Comparison of ENCODE assay signal across 12 mouse cellular contexts in the genomic region with DNA sequence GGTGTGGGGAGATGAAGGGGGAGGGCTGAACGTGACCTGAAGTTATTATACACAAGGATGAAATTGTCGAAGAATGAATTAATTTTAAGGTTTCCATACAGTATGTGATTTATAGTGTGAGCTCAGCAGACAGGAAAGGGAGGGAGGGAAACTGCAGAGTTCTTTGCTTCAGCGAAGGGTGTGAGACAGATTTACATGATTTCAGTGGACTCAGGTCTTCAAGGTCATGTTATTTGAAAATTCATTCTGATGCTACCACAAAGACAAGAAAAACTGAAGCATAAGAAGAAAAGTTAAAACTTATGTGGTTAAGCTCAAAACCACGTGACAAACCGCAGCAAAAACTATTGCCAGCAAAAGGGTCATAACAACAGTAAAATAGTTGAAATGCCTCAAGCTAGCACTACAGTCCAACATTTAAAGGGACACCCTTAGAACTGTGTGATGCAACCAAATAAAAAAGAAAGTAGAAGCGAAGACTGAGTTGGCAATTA. TPM values are rescaled to one million over a fixed set of nuclear protein-coding genes. Genes with fewer than 3 reads are reported as not detected.
A peak's percentile ranks its signal among the peaks of the same experiment; 100 is the strongest.
DNase-seq lines count a peak whose midpoint lies in the region; ATAC-seq and TF ChIP-seq lines count a peak whose summit lies in the region.
"Had no signal": no experiment of that assay in that cellular context is flagged by ENCODE, and none has a peak within 500 bp of the region (broad histone marks: within the 10 kb centered on the region; RNA-seq: fewer than 3 reads in every experiment).

No protein-coding gene starts in this region.

- no peaks in the 10 kb centered on the region for H3K9me3 ChIP-seq in midbrain, embryonic 12.5 days
- H3K9me3 ChIP-seq: lung, embryonic 15.5 days had no signal

- TF ChIP-seq EP300 in heart, adult 2 months (IDR thresholded peaks at IDR 0.05; ENCODE audit: insufficient read depth, low read depth, low read length) = no peak

- H3K4me1 ChIP-seq in midbrain, embryonic 12.5 days = peaks cover 33% of the 10 kb centered on the region
- H3K4me1 ChIP-seq in heart, adult 2 months (ENCODE audit: control insufficient read depth, insufficient read depth, low read length) = no peaks in the 10 kb centered on the region
- H3K4me1 ChIP-seq: lung, embryonic 15.5 days had no signal

- H3K79me2 ChIP-seq in heart, adult 2 months (replicated peaks; ENCODE audit: control insufficient read depth, insufficient read depth, low read length) = no peaks in the 10 kb centered on the region

- intact Hi-C loops in heart, adult 2 months (cut with DNase I) = no loop called here

- ATAC-seq in activated CD4-positive, CD25-positive, alpha-beta regulatory T cell, adult 4 months = peak; percentile 12
- no peak for ATAC-seq in midbrain, embryonic 12.5 days (ENCODE audit: low FRiP score, low read depth)

- TF ChIP-seq CTCF in heart, adult 2 months (IDR thresholded peaks at IDR 0.05) = no peak

- DNase-seq in kidney, adult 9 months = peak; percentile 13
- no peak for DNase-seq in kidney, postnatal 36 days
- DNase-seq in CD4-positive helper T cell, adult 2 months (ENCODE audit: low read depth, low spot score) = peak; percentile 43
- DNase-seq in yolk sac, embryonic 10.5 days (ENCODE audit: low spot score) = no peak
- DNase-seq in urinary bladder, postnatal 36 days (ENCODE audit: low spot score in 2 of 2) = no peak
- no peak for DNase-seq in heart, adult 2 months
- DNase-seq: adrenal gland, postnatal 10 days; cerebellum, adult 8-10 months; thymus, adult 18-20 months had no signal

- no peaks in the 10 kb centered on the region for H3K27me3 ChIP-seq in midbrain, embryonic 12.5 days
- H3K27me3 ChIP-seq in heart, adult 2 months (ENCODE audit: control insufficient read depth, insufficient read depth, low read length) = no peaks in the 10 kb centered on the region
- H3K27me3 ChIP-seq: lung, embryonic 15.5 days had no signal

- H3K4me2 ChIP-seq in midbrain, embryonic 12.5 days (replicated peaks) = peak overlapping the region; percentile 25; the same call in 1 of the 2 replicates
- H3K4me2 ChIP-seq: lung, embryonic 15.5 days had no signal

- H3K36me3 ChIP-seq in midbrain, embryonic 12.5 days = no peaks in the 10 kb centered on the region
- no peaks in the 10 kb centered on the region for H3K36me3 ChIP-seq in heart, adult 2 months (ENCODE audit: control insufficient read depth, insufficient read depth, low read length)
- H3K36me3 ChIP-seq: lung, embryonic 15.5 days had no signal

- 50% methylated on average over 6 of the region's 6 CpGs for WGBS in midbrain, embryonic 12.5 days
- WGBS in heart, adult 2 months = 70% methylated on average over 6 of the region's 6 CpGs

- peak overlapping the region; percentile 75 for H3K27ac ChIP-seq in midbrain, embryonic 12.5 days (replicated peaks)
- H3K27ac ChIP-seq in heart, adult 2 months = no peak overlapping the region
- H3K27ac ChIP-seq: lung, embryonic 15.5 days had no signal

- no peak overlapping the region for H3K4me3 ChIP-seq in midbrain, embryonic 12.5 days
- H3K4me3 ChIP-seq in heart, adult 2 months = no peak overlapping the region
- H3K4me3 ChIP-seq: lung, embryonic 15.5 days had no signal

- no peak overlapping the region for H3K9ac ChIP-seq in midbrain, embryonic 12.5 days (replicated peaks)
- H3K9ac ChIP-seq in heart, adult 2 months (ENCODE audit: low read depth, low read length) = no peak overlapping the region
- H3K9ac ChIP-seq: lung, embryonic 15.5 days had no signal

- TF ChIP-seq POLR2A in heart, adult 2 months (IDR thresholded peaks at IDR 0.05; ENCODE audit: insufficient read depth, low read depth, low read length) = no peak

RNA-seq across cellular contexts. Expression of a gene that starts 3.9 kb away (rescaled TPM):
- polyA plus RNA-seq in activated CD4-positive, CD25-positive, alpha-beta regulatory T cell, adult 4 months (2017; shearing (Covaris generic)) = 1 to 10 TPM; 6.0 to 7.5 TPM
- polyA plus RNA-seq in midbrain, embryonic 12.5 days (2016; fragmentation: Nextera tagmentation; extraction: Ambion mirVana) = 10.1 and 13.0 TPM in 2 replicates
- total RNA-seq in heart, adult 2 months (2021) = 1 to 10 TPM in 1 of 2 experiments, under 1 TPM in 1; 0.57 to 1.1 TPM
- 0.47 and 0.85 TPM in 2 replicates for polyA plus RNA-seq in heart, adult 2 months (2012; rRNA removed)

Comparison
In these comparisons a context has a peak if more than half of its experiments do, and no peak if none do; other contexts are left out.
1. DNase-seq: peak in kidney, adult 9 months (single experiment) and CD4-positive helper T cell, adult 2 months (single experiment); none in kidney, postnatal 36 days (0 of 2), yolk sac, embryonic 10.5 days (single experiment), urinary bladder, postnatal 36 days (0 of 2) and heart, adult 2 months (0 of 2).